Mouse (Mus musculus): ENCODE data around the gene Sash1. TPM values are rescaled to one million over a fixed set of nuclear protein-coding genes. Genes with fewer than 3 reads are reported as not detected.

The Sash1 gene
- total RNA-seq, 2 experiments from 2014 or later: 46.9 to 55.4 TPM

GRCm38 (mm10) chr10:8873631-8874370 lies 12.1 kb downstream of the Sash1 start:
- DNase-seq (ENCODE audit: extremely low spot score in 1 of 2, low spot score in 2 of 2): peak; percentile 11 to 18
- intact Hi-C loops (cut with DNase I): no loop called here
- Histone ChIP-seq H3K27ac (peak overlapping the region; percentile 66), H3K4me3 (no peak overlapping the region)
- TF ChIP-seq CTCF (IDR thresholded peaks at IDR 0.05): no peak

GRCm38 (mm10) chr10:8872788-8873187 lies 13.1 kb downstream of the Sash1 start:
- H3K27ac ChIP-seq: no peak overlapping the region
- intact Hi-C loops (cut with DNase I): no loop called here
- no peak for TF ChIP-seq CTCF (IDR thresholded peaks at IDR 0.05)
- DNase-seq (ENCODE audit: extremely low spot score in 1 of 2, low spot score in 2 of 2): no peak
- H3K4me3 ChIP-seq: no peak overlapping the region

- intact Hi-C loops (cut with DNase I): no loop called here
Measured at GRCm38 (mm10) chr10:8871935-8872334, 13.9 kb downstream of the Sash1 start.

GRCm38 (mm10) chr10:8870368-8870767 lies 15.5 kb downstream of the Sash1 start:
- Histone ChIP-seq H3K27ac (no peak overlapping the region), H3K4me3 (no peak overlapping the region)
- TF ChIP-seq CTCF (IDR thresholded peaks at IDR 0.05): no peak
- intact Hi-C loops (cut with DNase I): no loop called here
- DNase-seq (ENCODE audit: extremely low spot score in 1 of 2, low spot score in 2 of 2): no peak

More at GRCm38 (mm10) chr10:8871935-8872334, 13.9 kb downstream of the Sash1 start:
- no peak overlapping the region for H3K27ac ChIP-seq
- no peak overlapping the region for H3K4me3 ChIP-seq
- no peak for TF ChIP-seq CTCF (IDR thresholded peaks at IDR 0.05)
- DNase-seq (ENCODE audit: extremely low spot score in 1 of 2, low spot score in 2 of 2): no peak

- TF ChIP-seq CTCF (IDR thresholded peaks at IDR 0.05): no peak
- intact Hi-C loops (cut with DNase I): no loop called here
Measured at GRCm38 (mm10) chr10:8866062-8866642, 19.7 kb downstream of the Sash1 start.

GRCm38 (mm10) chr10:8860655-8861054 lies 25.2 kb downstream of the Sash1 start:
- no peak overlapping the region for H3K27ac ChIP-seq
- intact Hi-C loops (cut with DNase I): no loop called here
- DNase-seq (ENCODE audit: extremely low spot score in 1 of 2, low spot score in 2 of 2): no peak
- no peak overlapping the region for H3K4me3 ChIP-seq
- TF ChIP-seq CTCF (IDR thresholded peaks at IDR 0.05): no peak

More at GRCm38 (mm10) chr10:8866062-8866642, 19.7 kb downstream of the Sash1 start:
- no peak overlapping the region for H3K4me3 ChIP-seq
- no peak overlapping the region for H3K27ac ChIP-seq
- DNase-seq (ENCODE audit: extremely low spot score in 1 of 2, low spot score in 2 of 2): no peak

GRCm38 (mm10) chr10:8858718-8859117 lies 27.2 kb downstream of the Sash1 start:
- TF ChIP-seq CTCF (IDR thresholded peaks at IDR 0.05): no peak
- Histone ChIP-seq H3K4me3 (no peak overlapping the region), H3K27ac (no peak overlapping the region)
- DNase-seq (ENCODE audit: extremely low spot score in 1 of 2, low spot score in 2 of 2): no peak
- intact Hi-C loops (cut with DNase I): no loop called here

GRCm38 (mm10) chr10:8856942-8857341 lies 28.9 kb downstream of the Sash1 start:
- intact Hi-C loops (cut with DNase I): no loop called here
- no peak overlapping the region for H3K27ac ChIP-seq
- no peak overlapping the region for H3K4me3 ChIP-seq
- DNase-seq (ENCODE audit: extremely low spot score in 1 of 2, low spot score in 2 of 2): no peak
- no peak for TF ChIP-seq CTCF (IDR thresholded peaks at IDR 0.05)

GRCm38 (mm10) chr10:8853326-8853725 lies 32.5 kb downstream of the Sash1 start:
- Histone ChIP-seq H3K27ac (no peak overlapping the region), H3K4me3 (no peak overlapping the region)
- DNase-seq (ENCODE audit: extremely low spot score in 1 of 2, low spot score in 2 of 2): no peak
- intact Hi-C loops (cut with DNase I): no loop called here
- no peak for TF ChIP-seq CTCF (IDR thresholded peaks at IDR 0.05)

- TF ChIP-seq CTCF (IDR thresholded peaks at IDR 0.05): no peak
- intact Hi-C loops (cut with DNase I): no loop called here
- Histone ChIP-seq H3K27ac (no peak overlapping the region), H3K4me3 (no peak overlapping the region)
- DNase-seq (ENCODE audit: extremely low spot score in 1 of 2, low spot score in 2 of 2): no peak
Measured at GRCm38 (mm10) chr10:8851625-8852024, 34.2 kb downstream of the Sash1 start.

GRCm38 (mm10) chr10:8847974-8848373 lies 37.9 kb downstream of the Sash1 start:
- intact Hi-C loops (cut with DNase I): no loop called here
- DNase-seq (ENCODE audit: extremely low spot score in 1 of 2, low spot score in 2 of 2): no peak

GRCm38 (mm10) chr10:8846258-8846657 lies 39.6 kb downstream of the Sash1 start:
- Histone ChIP-seq H3K27ac (no peak overlapping the region), H3K4me3 (no peak overlapping the region)
- intact Hi-C loops (cut with DNase I): no loop called here
- no peak for DNase-seq (ENCODE audit: extremely low spot score in 1 of 2, low spot score in 2 of 2)
- TF ChIP-seq CTCF (IDR thresholded peaks at IDR 0.05): no peak

More at GRCm38 (mm10) chr10:8847974-8848373, 37.9 kb downstream of the Sash1 start:
- TF ChIP-seq CTCF (IDR thresholded peaks at IDR 0.05): no peak
- no peak overlapping the region for H3K4me3 ChIP-seq
- H3K27ac ChIP-seq: no peak overlapping the region
